Mouse (Mus musculus) forebrain, embryonic 14.5 days (tissue): ENCODE results near the gene Actl6b. TPM values are rescaled to one million over a fixed set of nuclear protein-coding genes. Genes with fewer than 3 reads are reported as not detected.

Source experiments
- ATAC-seq: fragments of 200-750 bp; cut with Nextera tagmentation; 2 replicates; pipeline ENCODE4 v1.8.0; 2017; ENCODE audit warnings: mild to moderate bottlenecking, moderate library complexity
- DNase-seq: peaks from one replicate; pipeline ENCODE4 v3.0.0-alpha.2; 2015; ENCODE audit warnings: low spot score
- H3K27ac ChIP-seq: fragments of 300-500 bp; sonication (generic); 2 replicates; pipeline ENCODE4 v1.5.1; 2014; ENCODE audit warnings: low read depth, mild to moderate bottlenecking, control low read depth, low read length, moderate library complexity
- H3K27me3 ChIP-seq: fragments of 300-500 bp; sonication (generic); replicated peaks from 2 replicates; pipeline ENCODE4 v1.6.1; 2014; ENCODE audit warnings: low read length, control low read depth, mixed read lengths; ENCODE audit not compliant: control insufficient read depth, insufficient read depth
- H3K36me3 ChIP-seq: fragments of 300-500 bp; sonication (generic); 2 replicates; pipeline ENCODE4 v1.6.1; 2014; ENCODE audit warnings: low read length, control low read depth; ENCODE audit not compliant: control insufficient read depth, insufficient read depth
- H3K4me1 ChIP-seq: fragments of 300-500 bp; sonication (generic); 2 replicates; pipeline ENCODE4 v1.6.1; 2014; ENCODE audit warnings: antibody characterized with exemption, low read length, control low read depth; ENCODE audit not compliant: control insufficient read depth, insufficient read depth
- H3K4me2 ChIP-seq: fragments of 300-500 bp; sonication (generic); 2 replicates; pipeline ENCODE4 v1.6.1; 2014; ENCODE audit warnings: mild to moderate bottlenecking, control low read depth, low read length
- H3K4me3 ChIP-seq: fragments of 300-500 bp; sonication (generic); 2 replicates; pipeline ENCODE4 v1.5.1; 2014; ENCODE audit warnings: low read depth, low read length, control low read depth
- H3K9ac ChIP-seq: fragments of 300-500 bp; sonication (generic); 2 replicates; pipeline ENCODE4 v1.6.1; 2014; ENCODE audit warnings: mild to moderate bottlenecking, low read length, control low read depth, moderate library complexity
- H3K9me3 ChIP-seq: fragments of 300-500 bp; sonication (generic); replicated peaks from 2 replicates; pipeline ENCODE4 v1.6.1; 2016; ENCODE audit warnings: low read length, control low read depth, mixed read lengths; ENCODE audit not compliant: control insufficient read depth
- WGBS: fragments of 180-500 bp; shearing (Covaris S2); extraction: QIAGEN DNeasy Blood & Tissue Kit; methylation state at CpG from one replicate; pipeline ENCODE4 v1.1.7; 2014; 5-methylcytosine and 5-hydroxymethylcytosine counted together
- polyA plus RNA-seq: library from polyadenylated mRNA; unstranded; fragments of >200 nt; fragmentation: Nextera tagmentation; extraction: Ambion mirVana; gene quantifications from 2 replicates; pipeline ENCODE4 v1.2.1, GENCODE M21; 2014

Gene Actl6b
- polyA plus RNA-seq, 1 experiment from 2014 or later = 184 TPM

DNA sequence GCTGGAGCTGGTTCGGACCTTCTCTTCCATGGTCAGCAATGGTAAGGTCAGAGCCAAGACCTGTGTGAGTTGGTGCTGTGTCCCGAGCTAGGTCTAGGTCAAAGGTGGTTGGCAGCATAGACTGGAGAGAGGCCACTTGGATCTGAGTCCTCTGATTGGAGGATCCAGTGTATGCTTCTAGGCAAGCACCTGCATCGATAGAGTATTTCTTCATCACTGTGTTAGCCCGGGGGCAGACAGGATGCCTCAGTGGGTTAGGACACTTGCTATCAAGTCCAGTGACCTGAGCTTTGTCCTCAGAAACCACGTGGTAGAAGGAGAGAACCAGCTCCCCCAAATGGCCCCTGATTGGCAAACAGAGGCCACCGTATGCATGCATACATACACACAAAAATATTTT, 26.9 kb downstream of the Actl6b start:
- no peak overlapping the region for H3K27ac ChIP-seq
- no peaks in the 10 kb centered on the region for H3K9me3 ChIP-seq
- DNase-seq (no peak), ATAC-seq (no peak)
- H3K4me3 ChIP-seq = no peak overlapping the region
- no peak overlapping the region for H3K4me2 ChIP-seq
- 80% methylated on average over 6 of the region's 6 CpGs for WGBS
- no peak overlapping the region for H3K9ac ChIP-seq
- H3K27me3 ChIP-seq = no peaks in the 10 kb centered on the region
- H3K36me3 ChIP-seq = no peaks in the 10 kb centered on the region
- peaks cover 2% of the 10 kb centered on the region; the same call in 1 of the 2 replicates for H3K4me1 ChIP-seq

DNA sequence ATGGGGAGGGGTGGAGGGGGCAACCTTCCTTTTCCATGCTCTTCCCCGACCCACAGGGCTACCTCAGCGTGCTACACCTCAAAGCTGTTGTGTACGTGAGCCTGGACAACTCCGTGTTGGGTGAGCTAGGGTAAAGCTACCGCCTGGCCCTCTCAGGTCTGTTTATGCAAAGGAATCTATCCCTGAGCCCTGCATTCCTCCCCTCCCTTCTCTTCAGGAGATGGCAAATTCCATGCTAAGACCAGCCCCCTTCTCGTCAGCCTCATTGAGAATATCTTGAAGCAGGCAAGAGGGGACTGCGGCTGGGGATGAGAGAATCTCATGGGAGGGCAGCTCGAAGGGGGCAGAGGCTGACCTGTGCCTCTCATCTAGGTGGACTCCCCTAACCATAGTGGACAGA, 29.4 kb downstream of the Actl6b start:
- no peaks in the 10 kb centered on the region for H3K27me3 ChIP-seq
- H3K9me3 ChIP-seq = no peaks in the 10 kb centered on the region
- ATAC-seq (no peak), DNase-seq (no peak)
- no peak overlapping the region for H3K27ac ChIP-seq
- no peaks in the 10 kb centered on the region for H3K36me3 ChIP-seq
- WGBS = 44% methylated on average over 8 of the region's 8 CpGs
- peak overlapping the region; percentile 54; the same call in 1 of the 2 replicates for H3K4me2 ChIP-seq
- H3K4me3 ChIP-seq = no peak overlapping the region; the same call in 1 of the 2 replicates
- peaks cover 2% of the 10 kb centered on the region; the same call in 1 of the 2 replicates for H3K4me1 ChIP-seq
- peak overlapping the region; percentile 64; the same call in 1 of the 2 replicates for H3K9ac ChIP-seq

DNA sequence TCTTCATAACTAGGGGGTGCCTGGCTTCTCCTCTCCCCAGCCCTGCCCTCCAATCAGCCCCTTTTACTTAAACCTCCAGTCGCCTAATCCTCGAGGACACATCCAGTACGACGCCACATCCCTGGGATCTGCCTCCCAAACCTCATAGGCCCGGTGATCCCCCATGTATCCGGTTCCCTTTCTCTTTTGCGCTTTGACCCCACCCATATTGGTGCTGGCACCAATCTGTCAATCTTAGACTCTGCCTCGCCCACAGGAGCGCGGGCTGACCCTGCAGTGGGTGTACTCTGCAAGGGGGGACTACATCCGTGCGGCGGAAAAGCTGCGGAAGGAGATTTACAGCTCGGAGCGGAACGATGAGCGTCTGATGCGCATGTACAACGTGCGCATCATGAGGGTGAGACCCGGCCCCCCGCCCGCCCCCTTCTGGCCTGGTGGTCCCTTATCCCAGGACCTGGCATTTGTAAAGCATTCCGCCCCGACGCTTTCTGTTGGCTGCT, 30.4 kb downstream of the Actl6b start:
- Histone ChIP-seq H3K27me3 (no peaks in the 10 kb centered on the region), H3K4me2 (peak overlapping the region; percentile 54), H3K9ac (peak overlapping the region; percentile 64), H3K4me1 (peaks cover 2% of the 10 kb centered on the region; the same call in 1 of the 2 replicates), H3K36me3 (no peaks in the 10 kb centered on the region), H3K27ac (peak overlapping the region; percentile 59; the same call in 1 of the 2 replicates), H3K9me3 (no peaks in the 10 kb centered on the region), H3K4me3 (peak overlapping the region; percentile 33)
- ATAC-seq (peak; percentile 81), DNase-seq (peak; percentile 81)
- 19% methylated on average over 27 of the region's 27 CpGs for WGBS

DNA sequence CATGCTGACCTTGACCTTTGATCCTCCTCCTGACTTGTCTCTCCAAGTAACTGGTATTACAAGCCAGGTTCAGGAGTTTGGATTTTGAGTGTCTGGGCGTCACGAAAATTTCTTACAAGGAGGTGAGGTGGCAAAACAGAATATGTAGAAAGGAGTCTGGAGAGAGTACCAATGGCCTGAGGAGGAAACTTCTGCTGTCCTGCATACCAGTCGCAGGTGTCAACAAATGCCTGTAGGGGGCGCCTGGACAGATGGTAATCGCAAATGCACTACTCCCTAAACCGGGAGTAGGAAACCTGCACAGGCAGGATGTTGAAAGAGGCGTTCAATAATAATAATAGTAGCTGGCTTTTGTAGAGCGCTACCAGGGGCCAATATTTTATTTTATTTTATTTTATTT, 31.7 kb downstream of the Actl6b start:
- Histone ChIP-seq H3K9ac (no peak overlapping the region), H3K36me3 (no peaks in the 10 kb centered on the region), H3K27me3 (no peaks in the 10 kb centered on the region), H3K27ac (no peak overlapping the region), H3K4me3 (no peak overlapping the region), H3K4me2 (no peak overlapping the region), H3K9me3 (no peaks in the 10 kb centered on the region), H3K4me1 (peaks cover 2% of the 10 kb centered on the region; the same call in 1 of the 2 replicates)
- ATAC-seq = 0 out of 2 replicates have a peak, but pooled peaks have one; percentile 25
- DNase-seq = peak; percentile 65
- 34% methylated on average over 8 of the region's 8 CpGs for WGBS

DNA sequence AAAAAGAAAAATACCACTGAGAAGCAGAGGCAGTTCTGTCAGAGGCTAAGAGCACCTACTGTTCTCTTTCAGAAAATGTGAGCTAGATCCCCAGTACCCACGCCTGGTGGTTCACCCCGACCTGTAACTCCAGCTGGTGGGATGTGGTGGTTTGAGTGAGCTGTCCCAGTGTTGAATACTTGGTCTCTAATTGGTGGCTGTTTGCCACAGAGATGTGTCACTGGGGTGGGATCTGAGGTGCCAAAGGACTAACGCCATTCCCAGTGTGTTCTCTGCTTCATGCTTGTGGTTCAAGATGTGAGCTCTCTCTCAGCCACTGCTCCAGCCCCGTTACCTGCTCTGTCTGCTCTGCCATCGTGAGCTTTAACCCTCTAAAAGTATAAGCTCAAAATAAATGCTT, 37.2 kb downstream of the Actl6b start:
- H3K27ac ChIP-seq = no peak overlapping the region
- no peak for ATAC-seq
- 77% methylated on average over 5 of the region's 5 CpGs for WGBS

DNA sequence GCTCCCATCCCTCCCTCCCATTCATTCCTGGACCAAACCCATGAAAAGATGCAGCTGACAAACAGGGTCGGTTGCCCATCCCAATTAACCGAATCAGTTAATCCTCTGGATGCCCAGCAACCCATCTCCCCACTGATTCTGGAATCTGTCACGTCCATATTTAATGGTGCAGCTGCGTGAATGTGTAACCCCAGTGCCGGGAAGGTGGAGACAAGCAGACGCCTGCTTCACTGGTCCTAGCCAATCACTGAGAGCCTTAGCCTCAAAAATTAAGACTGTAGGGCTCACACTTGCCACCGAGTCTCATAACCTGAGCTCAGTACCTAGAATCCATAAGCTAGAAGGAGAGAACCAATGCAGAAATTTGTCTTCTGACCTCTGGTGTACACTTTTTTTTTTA, 42.6 kb downstream of the Actl6b start:
- ATAC-seq (no peak), DNase-seq (no peak)
- no peaks in the 10 kb centered on the region for H3K27me3 ChIP-seq
- WGBS = 75% methylated on average over 7 of the region's 7 CpGs
- peaks cover 13% of the 10 kb centered on the region for H3K4me1 ChIP-seq
- no peak overlapping the region for H3K9ac ChIP-seq
- H3K36me3 ChIP-seq = no peaks in the 10 kb centered on the region
- H3K4me2 ChIP-seq = no peak overlapping the region
- no peaks in the 10 kb centered on the region for H3K9me3 ChIP-seq
- no peak overlapping the region for H3K4me3 ChIP-seq
- no peak overlapping the region for H3K27ac ChIP-seq

More for the DNA sequence above, 37.2 kb downstream of the Actl6b start:
- no peaks in the 10 kb centered on the region for H3K4me1 ChIP-seq
- no peaks in the 10 kb centered on the region for H3K27me3 ChIP-seq
- H3K9me3 ChIP-seq = no peaks in the 10 kb centered on the region
- no peak overlapping the region for H3K4me2 ChIP-seq
- no peak for DNase-seq
- no peak overlapping the region for H3K4me3 ChIP-seq
- no peak overlapping the region for H3K9ac ChIP-seq
- no peaks in the 10 kb centered on the region for H3K36me3 ChIP-seq

DNA sequence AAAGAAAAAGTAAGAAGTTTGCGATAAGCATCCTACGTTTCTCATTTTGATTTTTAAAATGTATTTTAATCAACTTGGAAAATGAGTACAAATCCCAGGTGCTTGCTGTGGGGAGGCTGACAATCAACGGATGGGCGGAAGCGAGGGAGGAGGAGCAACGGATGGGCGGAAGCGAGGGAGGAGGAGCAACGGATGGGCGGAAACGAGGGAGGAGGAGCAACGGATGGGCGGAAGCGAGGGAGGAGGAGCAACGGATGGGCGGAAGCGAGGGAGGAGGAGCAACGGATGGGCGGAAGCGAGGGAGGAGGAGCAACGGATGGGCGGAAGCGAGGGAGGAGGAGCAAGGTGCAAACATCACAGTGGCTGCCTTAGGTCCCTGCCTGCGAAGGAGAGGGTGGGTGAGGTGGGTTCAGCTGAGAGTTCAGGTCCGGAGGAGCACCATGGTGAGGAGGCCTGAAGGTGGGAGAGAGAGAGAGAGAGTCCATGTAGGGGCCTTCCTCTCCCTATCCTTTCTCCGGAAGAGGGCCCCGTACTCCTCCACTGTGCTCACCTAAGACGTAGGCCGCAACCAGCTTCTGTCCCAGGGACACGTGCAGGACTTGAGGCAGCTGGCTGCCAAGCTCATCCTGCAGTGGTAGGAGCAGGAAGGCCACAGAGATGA, 43.4 kb downstream of the Actl6b start:
- Histone ChIP-seq H3K4me2 (peak overlapping the region; percentile 21; the same call in 1 of the 2 replicates), H3K9me3 (no peaks in the 10 kb centered on the region), H3K36me3 (no peaks in the 10 kb centered on the region), H3K27me3 (no peaks in the 10 kb centered on the region), H3K9ac (no peak overlapping the region), H3K27ac (no peak overlapping the region), H3K4me3 (no peak overlapping the region), H3K4me1 (peaks cover 13% of the 10 kb centered on the region)
- DNase-seq = no peak
- WGBS = 38% methylated on average over 22 of the region's 30 CpGs
- no peak for ATAC-seq

DNA sequence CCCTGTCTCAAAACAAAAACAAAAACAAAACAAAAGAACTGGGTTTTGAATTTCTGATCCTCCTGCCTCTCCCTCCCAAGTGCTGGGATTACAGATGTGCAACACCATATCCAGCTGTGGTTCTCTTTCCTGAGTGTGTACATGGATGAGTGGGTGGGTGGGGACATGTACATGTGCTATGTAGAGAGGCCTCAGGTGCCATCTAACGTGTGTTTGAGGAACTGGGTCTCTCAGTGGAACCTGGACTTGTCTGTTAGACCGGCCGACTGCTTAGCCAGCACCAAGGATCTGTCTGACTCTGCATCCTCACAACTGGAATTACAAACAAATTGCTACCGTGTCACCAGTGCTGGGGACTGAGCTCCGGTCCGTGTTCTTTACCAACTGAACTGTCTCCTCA, 44.3 kb downstream of the Actl6b start:
- 96% methylated on average over 6 of the region's 6 CpGs for WGBS
- DNase-seq = no peak

DNA sequence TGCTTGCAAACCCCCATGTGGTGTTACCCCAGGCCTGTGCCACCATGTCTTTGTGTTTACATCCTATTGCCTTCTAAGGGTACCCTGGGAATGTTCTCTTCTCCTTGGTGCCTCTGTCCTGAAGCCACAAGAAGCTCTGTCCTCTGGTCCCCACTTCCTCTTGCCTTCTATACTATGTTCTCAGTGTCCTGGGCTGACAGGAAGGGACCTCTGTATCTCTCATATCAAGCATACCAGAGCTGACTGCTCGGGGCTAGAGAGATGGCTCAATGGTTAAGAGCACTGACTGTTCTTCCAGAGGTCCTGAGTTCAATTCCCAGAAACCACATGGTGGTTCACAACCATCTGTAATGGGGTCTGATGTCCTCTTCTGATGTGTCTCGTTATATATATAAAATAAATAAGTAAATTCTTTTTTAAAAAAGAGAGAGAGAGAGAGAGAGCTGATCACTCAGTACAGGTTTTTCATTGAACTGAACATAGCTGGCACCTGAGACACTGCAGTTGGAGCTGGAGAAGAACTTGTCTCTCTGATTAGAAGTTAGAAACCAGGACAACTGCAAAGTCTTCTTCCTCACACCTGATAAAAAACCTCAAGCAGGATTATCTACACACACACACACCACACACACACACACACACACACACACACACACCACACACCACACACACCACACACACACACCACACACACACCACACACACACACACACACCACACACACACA, 44.9 kb downstream of the Actl6b start:
- Histone ChIP-seq H3K36me3 (no peaks in the 10 kb centered on the region), H3K4me2 (no peak overlapping the region), H3K4me3 (no peak overlapping the region), H3K9ac (no peak overlapping the region), H3K4me1 (peaks cover 18% of the 10 kb centered on the region), H3K27me3 (no peaks in the 10 kb centered on the region), H3K27ac (no peak overlapping the region), H3K9me3 (no peaks in the 10 kb centered on the region)
- no peak for ATAC-seq
- 86% methylated on average over 2 of the region's 2 CpGs for WGBS
- DNase-seq = no peak

More for the DNA sequence above, 44.3 kb downstream of the Actl6b start:
- Histone ChIP-seq H3K4me1 (peaks cover 17% of the 10 kb centered on the region), H3K4me3 (no peak overlapping the region), H3K27me3 (no peaks in the 10 kb centered on the region), H3K9me3 (no peaks in the 10 kb centered on the region), H3K4me2 (no peak overlapping the region), H3K27ac (no peak overlapping the region), H3K9ac (no peak overlapping the region), H3K36me3 (no peaks in the 10 kb centered on the region)
- ATAC-seq = no peak
